Mouse (Mus musculus) lung, postnatal 0 days (tissue): Measurements from ENCODE around the gene Hdac11.

Source experiments
- CTCF ChIP-seq: IDR thresholded peaks from 2 replicates; pipeline ENCODE4 v1.5.1; 2016; ENCODE audit warnings: antibody characterized with exemption, mild to moderate bottlenecking
- EP300 ChIP-seq: IDR thresholded peaks from 2 replicates; pipeline ENCODE4 v1.6.1; 2016; ENCODE audit warnings: antibody characterized with exemption, mild to moderate bottlenecking, control low read depth

DNA sequence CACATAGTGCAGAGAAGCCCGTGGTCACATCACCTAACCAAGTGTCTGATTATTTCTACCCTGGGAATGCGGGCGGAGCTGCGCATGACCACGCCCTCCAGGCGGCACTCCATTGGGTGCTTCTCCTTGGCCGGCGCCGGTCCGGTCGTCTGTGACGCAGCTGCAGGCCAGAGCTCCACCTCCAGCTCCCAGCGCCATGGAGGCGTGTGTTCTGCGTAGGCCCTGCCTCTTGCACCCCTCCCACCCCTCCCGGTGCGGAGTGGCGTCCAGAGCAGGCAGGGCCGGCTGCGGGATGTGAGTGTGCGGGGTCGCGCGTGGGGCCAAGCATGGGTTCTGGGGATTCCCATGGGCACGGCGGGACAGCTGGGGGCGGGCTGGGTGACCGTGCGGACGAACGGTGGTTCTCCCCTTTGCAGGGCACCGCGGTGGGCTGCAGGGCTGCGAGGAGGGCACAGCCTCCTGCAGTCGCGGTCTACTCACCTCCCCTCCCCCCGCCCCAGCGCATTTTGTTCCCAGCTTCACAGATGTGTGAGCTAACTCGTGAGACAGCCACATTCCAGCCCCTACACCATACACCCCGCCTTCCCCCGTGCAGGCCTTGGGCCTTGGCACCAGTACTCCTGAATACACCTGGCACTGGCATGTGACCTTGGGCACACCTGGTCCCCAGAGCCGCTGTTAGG, at the start of gene Hdac11:
- TF ChIP-seq CTCF (no peak), EP300 (no peak)
